Mouse (Mus musculus): Measurements from ENCODE around the gene Samhd1.

Samhd1 gene

GRCm38 (mm10) chr2:157070365-157070764, 64.7 kb downstream of the Samhd1 start:
- DNase-seq: no peak

DNA sequence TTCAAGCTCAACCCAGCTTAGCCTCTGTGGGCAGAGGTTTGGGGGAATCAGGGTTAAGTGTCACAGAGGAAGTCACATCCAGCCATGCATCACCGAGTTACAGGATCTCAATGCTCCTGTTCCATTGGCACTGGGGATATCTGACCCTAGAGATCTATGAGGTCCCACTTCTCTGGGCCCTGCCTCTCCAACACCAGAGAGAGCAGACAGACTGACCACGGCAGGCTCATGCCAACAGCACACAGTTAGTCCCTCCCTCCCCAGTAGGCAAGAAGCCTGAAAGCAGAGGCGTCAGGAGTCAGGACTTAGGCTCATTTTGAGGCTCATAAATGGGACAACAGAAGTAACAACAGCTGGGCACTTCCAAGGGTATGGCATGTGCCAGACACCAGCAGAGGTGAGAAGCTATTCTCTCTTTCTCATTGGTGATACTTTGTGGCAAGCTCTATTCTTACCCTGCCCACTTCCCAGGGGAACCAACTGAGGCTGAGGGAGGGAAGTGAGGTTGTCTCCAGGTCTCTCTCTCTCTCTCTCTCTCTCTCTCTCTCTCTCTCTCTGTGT, 65.2 kb downstream of the Samhd1 start:
- no peak for DNase-seq

- no peak for DNase-seq
Measured at GRCm38 (mm10) chr2:157069355-157069735, 65.7 kb downstream of the Samhd1 start.

GRCm38 (mm10) chr2:157068701-157069354, 66.2 kb downstream of the Samhd1 start:
- DNase-seq: no peak

DNA sequence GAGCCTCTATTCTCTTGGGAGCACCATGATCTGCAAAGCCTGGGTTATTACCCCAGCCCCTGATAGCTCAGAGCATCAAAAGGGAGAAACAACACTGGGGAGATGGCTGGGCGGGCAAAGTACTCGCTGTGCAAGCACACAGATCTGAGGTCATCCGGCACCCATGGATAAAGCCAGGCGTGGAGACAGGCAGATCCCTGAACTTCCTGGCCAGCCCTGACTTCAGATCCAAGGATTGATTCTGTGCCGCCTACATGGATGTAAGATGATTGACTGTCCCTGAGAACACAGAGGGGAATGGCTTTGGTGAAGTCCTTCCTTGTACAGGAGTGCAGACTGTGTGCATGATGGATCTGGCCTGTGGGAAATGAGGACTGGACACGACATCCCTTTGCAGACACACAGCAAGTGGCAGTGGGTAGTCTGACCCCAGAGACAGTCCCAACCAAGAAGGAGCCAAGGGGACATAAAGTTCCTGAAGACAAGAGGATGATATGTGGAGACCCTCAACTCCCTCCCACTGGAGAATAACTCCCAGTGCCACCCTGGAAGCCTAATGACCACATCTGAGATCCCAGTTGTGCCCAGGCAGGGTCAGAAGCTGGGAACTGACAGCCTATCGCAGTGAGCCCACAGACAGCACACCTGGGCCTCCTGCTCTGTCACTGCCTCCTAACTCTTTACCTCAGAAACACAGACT, 68.2 kb downstream of the Samhd1 start:
- no peak for DNase-seq

- DNase-seq: no peak
Measured at GRCm38 (mm10) chr2:157065879-157066226, 69.2 kb downstream of the Samhd1 start.

DNA sequence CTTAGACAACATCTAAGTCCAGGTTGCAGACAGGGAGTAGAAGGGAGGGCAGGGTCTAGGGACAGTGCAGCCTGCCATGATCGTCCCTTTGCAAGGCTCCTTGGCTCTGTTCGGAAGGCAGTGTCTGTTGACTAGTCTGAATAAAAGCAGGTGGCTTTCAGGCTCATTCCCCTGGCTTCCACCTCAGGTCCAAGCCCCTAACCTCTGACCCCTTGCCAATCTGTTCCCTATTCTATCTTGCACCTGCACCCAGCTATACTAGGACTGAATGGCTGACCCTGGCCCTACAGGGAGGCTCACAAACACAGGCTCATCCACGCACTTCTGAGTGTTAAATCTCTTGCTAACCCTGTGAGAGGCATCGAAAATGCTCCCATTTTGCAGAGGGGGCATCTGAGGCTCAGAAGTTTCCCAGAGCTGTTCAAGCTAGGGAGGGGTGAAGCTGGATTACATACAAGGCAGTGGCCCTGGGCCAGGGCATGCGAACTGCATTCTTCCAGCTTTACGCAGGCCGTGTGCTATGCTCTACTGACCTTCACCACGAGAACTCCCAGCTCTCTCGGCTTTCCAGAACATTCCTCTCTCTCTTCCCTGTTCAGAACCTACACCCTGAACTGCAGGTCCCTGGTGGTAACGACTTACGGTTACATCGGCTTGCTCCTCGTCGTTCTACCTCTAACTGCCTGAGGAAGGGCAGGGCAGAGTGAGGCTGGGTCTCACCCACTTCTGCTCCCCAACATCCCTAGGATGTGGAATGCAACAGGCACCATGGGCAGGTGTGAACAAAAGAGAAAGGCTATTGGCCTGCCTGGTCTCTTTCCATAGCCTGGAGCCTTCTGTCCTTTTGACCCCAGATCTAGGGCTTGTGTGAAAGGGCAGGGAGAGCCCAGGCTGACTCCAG, 69.8 kb downstream of the Samhd1 start:
- DNase-seq: no peak

DNA sequence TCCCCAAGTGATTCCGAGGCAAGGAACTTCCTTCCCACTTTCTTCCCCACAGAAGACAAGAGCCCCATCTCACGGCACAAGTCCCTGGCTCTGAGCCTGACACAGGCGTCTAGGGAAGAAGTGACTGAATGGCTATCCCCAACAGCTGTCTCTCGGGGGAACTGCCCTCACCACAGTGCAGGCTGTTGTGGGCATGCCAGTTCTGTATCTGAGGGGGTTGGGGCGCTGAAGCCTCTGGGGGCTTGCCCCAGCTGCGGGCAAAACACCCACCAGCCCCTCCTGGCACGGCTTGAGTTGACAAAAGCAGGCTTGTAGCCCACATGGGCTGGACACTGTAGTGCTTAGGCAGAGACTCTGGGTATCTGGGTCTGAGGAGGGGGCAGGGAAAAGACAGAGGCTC, 70.9 kb downstream of the Samhd1 start:
- DNase-seq: no peak

DNA sequence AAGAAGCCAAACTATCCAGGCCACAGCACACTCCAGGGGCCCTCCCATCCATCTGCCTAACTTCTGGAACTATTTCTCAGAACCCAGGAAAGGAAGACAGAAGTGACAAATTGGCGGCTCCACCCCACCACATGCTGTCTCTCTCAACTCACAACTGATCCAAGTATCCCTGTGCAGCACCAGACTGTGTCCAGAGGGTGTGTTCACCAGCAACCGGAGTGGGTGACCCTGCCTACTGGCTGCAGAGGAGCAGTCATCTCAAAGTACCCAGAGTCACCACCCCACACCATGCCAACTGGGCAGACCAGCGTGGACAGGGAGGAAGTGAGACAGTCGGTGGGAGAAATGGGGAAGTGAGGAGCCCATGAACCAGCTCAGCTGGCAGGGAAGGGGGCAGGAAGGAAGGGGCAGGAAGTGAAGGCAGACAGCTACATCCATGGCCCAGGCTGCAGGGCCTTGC, 71.8 kb downstream of the Samhd1 start:
- peak; percentile 34 to 42 for DNase-seq

GRCm38 (mm10) chr2:157060557-157061305, 74.3 kb downstream of the Samhd1 start:
- DNase-seq: no peak

DNA sequence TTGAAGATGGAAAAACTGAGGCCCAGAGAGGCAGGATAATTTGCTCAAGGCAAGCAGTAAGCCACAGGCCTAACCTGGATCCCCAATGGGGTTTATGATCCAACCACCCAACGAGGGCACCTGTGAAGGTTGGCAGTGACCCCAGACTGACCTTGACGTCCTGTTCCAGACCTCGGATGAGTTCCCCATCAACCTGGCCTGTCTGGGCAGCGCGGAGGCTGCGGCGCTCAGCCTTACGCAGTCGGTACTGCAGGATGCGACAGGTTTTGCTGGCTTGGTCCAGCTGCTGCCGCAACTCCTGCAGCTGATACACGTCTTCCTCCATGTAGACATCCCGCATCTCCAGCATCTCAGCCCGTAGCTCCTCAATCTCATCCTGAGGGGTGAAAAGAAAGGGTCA, 75.0 kb downstream of the Samhd1 start:
- DNase-seq: no peak

- DNase-seq: no peak
Measured at GRCm38 (mm10) chr2:157059166-157059565, 75.9 kb downstream of the Samhd1 start.

GRCm38 (mm10) chr2:157058342-157058998, 76.6 kb downstream of the Samhd1 start:
- no peak for DNase-seq

GRCm38 (mm10) chr2:157057758-157058157, 77.3 kb downstream of the Samhd1 start:
- no peak for DNase-seq

- DNase-seq: no peak
Measured at GRCm38 (mm10) chr2:157057186-157057585, 77.9 kb downstream of the Samhd1 start.

GRCm38 (mm10) chr2:157055721-157056120, 79.3 kb downstream of the Samhd1 start:
- no peak for DNase-seq

DNA sequence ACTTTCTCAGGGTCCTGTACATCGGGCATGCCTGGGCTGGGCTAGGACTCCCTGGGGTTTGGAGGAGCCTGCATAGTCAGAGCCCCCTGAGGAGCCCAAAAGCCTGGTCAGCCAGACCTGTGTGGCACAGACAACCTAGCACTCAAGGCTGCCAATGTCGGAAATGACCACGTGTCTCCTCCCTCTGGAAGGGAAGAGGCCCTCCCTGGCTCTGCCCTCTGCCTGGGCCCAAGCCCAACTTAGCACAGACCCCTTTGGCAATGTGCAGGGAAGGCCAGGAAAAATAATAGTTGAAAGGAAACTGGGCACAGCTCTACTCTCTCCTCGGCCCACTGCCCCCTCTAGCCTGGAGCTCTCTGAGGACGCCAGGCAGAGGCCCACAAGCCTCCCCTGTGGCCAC, 80.2 kb downstream of the Samhd1 start:
- no peak for DNase-seq

DNA sequence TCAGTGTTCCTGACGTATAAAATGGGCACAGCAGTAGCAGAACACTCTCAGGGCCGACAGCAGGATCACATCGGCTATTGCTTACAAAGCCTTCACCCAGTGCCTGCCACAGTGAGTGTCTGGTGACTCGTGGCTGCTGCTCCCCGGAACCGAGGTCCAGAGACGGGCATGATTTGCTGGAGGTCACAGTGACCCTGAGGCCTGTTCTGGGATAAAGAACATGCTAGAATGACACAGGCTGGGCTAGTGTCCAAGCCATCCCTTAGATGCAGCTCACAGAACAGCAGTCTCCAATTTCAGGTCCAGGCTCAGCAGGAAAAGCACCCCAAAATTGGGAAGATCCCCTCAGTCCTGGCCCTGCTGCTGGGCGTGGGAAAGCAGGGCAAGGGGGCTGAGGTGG, 80.8 kb downstream of the Samhd1 start:
- no peak for DNase-seq

DNA sequence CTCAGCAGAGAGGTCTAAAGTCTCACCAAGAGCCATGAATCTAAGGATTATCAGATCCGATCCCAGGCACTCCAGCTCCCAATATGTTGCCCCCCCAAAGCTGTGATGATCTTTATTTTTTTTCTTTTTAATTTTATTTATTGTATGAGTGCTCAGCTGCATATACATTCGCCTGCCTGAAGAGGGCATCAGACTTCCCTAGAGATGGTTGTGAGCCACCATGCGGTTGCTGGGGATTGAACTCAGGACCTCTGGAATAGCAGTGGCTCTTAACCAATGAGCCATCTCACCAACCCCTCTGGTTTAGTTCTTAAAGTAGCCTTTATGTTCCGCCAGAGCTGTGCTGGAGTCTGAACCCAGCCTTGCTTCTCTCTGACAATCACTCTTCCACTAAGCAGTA, 81.3 kb downstream of the Samhd1 start:
- no peak for DNase-seq

DNA sequence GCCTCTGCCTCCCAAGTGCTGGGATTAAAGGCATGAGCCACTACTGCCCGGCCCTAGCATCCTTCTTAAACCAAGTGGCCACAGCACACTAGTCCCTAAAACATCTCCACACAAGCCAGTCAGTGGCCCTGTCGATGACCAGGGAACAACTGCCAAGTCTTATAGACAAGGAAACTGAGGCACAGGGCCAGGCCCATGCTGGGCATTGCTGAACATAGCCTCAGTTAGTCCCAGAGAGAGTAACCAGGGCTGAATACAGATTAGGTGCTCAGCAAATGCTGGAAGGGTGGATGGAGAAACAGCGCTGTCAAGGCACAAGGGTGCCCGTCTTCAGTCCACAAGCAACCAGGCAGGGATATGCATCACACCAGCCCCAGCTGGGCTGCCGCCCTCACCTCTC, 81.9 kb downstream of the Samhd1 start:
- DNase-seq: no peak

- no peak for DNase-seq
Measured at GRCm38 (mm10) chr2:157052448-157052847, 82.6 kb downstream of the Samhd1 start.

GRCm38 (mm10) chr2:157049831-157050243, 85.2 kb downstream of the Samhd1 start:
- DNase-seq: no peak
